Comparison of ENCODE assay signal across 8 mouse cellular contexts in genomic region chr11:101008206-101009045, GRCm38 (mm10). TPM values are rescaled to one million over a fixed set of nuclear protein-coding genes. Genes with fewer than 3 reads are reported as not detected.
A peak's percentile ranks its signal among the peaks of the same experiment; 100 is the strongest.
DNase-seq lines count a peak whose midpoint lies in the region; ATAC-seq and TF ChIP-seq lines count a peak whose summit lies in the region.

No protein-coding gene starts in this region.

- no peak for TF ChIP-seq CTCF in kidney, adult 2 months (conservative IDR thresholded peaks at IDR 0.05; ENCODE audit: insufficient read depth, insufficient read length, low read depth, low read length)
- no peak for TF ChIP-seq CTCF in forebrain, postnatal 0 days (IDR thresholded peaks at IDR 0.05; ENCODE audit: low read depth)

- peak overlapping the region; percentile 73 for H3K9ac ChIP-seq in forebrain, postnatal 0 days
- H3K9ac ChIP-seq in kidney, embryonic 16.5 days (replicated peaks; ENCODE audit: low read length): peak overlapping the region; percentile 88

- no peak for TF ChIP-seq POLR2A in kidney, adult 2 months (IDR thresholded peaks at IDR 0.05; ENCODE audit: low read depth, low read length)

- peaks cover 2% of the 10 kb centered on the region; the same call in 1 of the 2 replicates for H3K36me3 ChIP-seq in kidney, adult 2 months (ENCODE audit: control insufficient read depth, insufficient read depth, low read length)
- peaks cover 8% of the 10 kb centered on the region for H3K36me3 ChIP-seq in forebrain, postnatal 0 days (ENCODE audit: insufficient read depth)
- H3K36me3 ChIP-seq in kidney, embryonic 16.5 days (ENCODE audit: insufficient read depth, low read length): peaks cover 4% of the 10 kb centered on the region

- H3K27me3 ChIP-seq in kidney, adult 2 months (replicated peaks; ENCODE audit: control insufficient read depth, insufficient read depth, low read length): no peaks in the 10 kb centered on the region
- H3K27me3 ChIP-seq in forebrain, postnatal 0 days (ENCODE audit: insufficient read depth, low read length): no peaks in the 10 kb centered on the region
- 0 out of 2 replicates have a peak, but pooled peaks cover 3% of the 10 kb centered on the region for H3K27me3 ChIP-seq in kidney, embryonic 16.5 days (ENCODE audit: insufficient read depth, low read length)

- H3K4me2 ChIP-seq in forebrain, postnatal 0 days (ENCODE audit: low read depth): peak overlapping the region; percentile 63
- peak overlapping the region; percentile 75 for H3K4me2 ChIP-seq in kidney, embryonic 16.5 days (replicated peaks; ENCODE audit: low read depth, low read length)

- H3K27ac ChIP-seq in kidney, adult 2 months (ENCODE audit: insufficient read depth, low read depth, low read length): peak overlapping the region; percentile 80
- H3K27ac ChIP-seq in forebrain, postnatal 0 days (ENCODE audit: low read depth, low read length): peak overlapping the region; percentile 91
- peak overlapping the region; percentile 89 for H3K27ac ChIP-seq in kidney, embryonic 16.5 days (ENCODE audit: low read length)

- peak; percentile 75 for DNase-seq in kidney, adult 2 months
- DNase-seq in kidney, adult 18-20 months: no peak
- peak; percentile 17 for DNase-seq in MN1 (ENCODE audit: low spot score)
- peak; percentile 18 for DNase-seq in forebrain, postnatal 0 days
- peak; percentile 30 to 67 for DNase-seq in thymus, postnatal 10 days (ENCODE audit: low spot score in 2 of 2)
- DNase-seq in testis, postnatal 14 days (ENCODE audit: low spot score): no peak

- no peak overlapping the region for H3K4me3 ChIP-seq in kidney, adult 2 months (ENCODE audit: insufficient read depth, low read depth, low read length)
- H3K4me3 ChIP-seq in forebrain, postnatal 0 days (ENCODE audit: low read depth, low read length): peak overlapping the region; percentile 85
- H3K4me3 ChIP-seq in kidney, embryonic 16.5 days (ENCODE audit: low read length): peak overlapping the region; percentile 66

- no peaks in the 10 kb centered on the region for H3K9me3 ChIP-seq in forebrain, postnatal 0 days (ENCODE audit: low read length)
- H3K9me3 ChIP-seq in kidney, embryonic 16.5 days (ENCODE audit: low read length): no peaks in the 10 kb centered on the region

- no peak for ATAC-seq in forebrain, postnatal 0 days
- no peak for ATAC-seq in kidney, embryonic 16.5 days (ENCODE audit: low FRiP score, low TSS enrichment)
- peak; percentile 27 for ATAC-seq in megakaryocyte progenitor cell, adult 5-6 weeks (replicated peaks; ENCODE audit: poor library complexity)

- no peaks in the 10 kb centered on the region for H3K4me1 ChIP-seq in kidney, adult 2 months (ENCODE audit: control insufficient read depth, insufficient read depth, low read length)
- no peaks in the 10 kb centered on the region for H3K4me1 ChIP-seq in forebrain, postnatal 0 days (ENCODE audit: insufficient read depth)
- H3K4me1 ChIP-seq in kidney, embryonic 16.5 days (ENCODE audit: insufficient read depth, low read length): peaks cover 15% of the 10 kb centered on the region

- WGBS in kidney, adult 2 months: 41% methylated on average over 14 of the region's 14 CpGs
- 50% methylated on average over 14 of the region's 14 CpGs for WGBS in forebrain, postnatal 0 days
- WGBS in kidney, embryonic 16.5 days: 45% methylated on average over 14 of the region's 14 CpGs

RNA-seq across cellular contexts. Expression of gene Atp6v0a1, which starts 0.8 kb away (rescaled TPM):
- polyA plus RNA-seq in kidney, adult 2 months (2012; rRNA removed): 48.4 and 54.0 TPM in 2 replicates
- total RNA-seq in forebrain, postnatal 0 days (2014; rRNA removed): 132 and 179 TPM in 2 replicates
- polyA plus RNA-seq in forebrain, postnatal 0 days (2015; fragmentation: Nextera tagmentation; extraction: Ambion mirVana): 121 and 162 TPM in 2 replicates
- polyA plus RNA-seq in kidney, embryonic 16.5 days (2015; fragmentation: Nextera tagmentation; extraction: Ambion mirVana): 42.2 and 45.3 TPM in 2 replicates
- total RNA-seq in megakaryocyte progenitor cell, adult 5-6 weeks (2015): 21.4 and 35.3 TPM in 2 replicates
- 38.1 and 50.1 TPM in 2 replicates for total RNA-seq in megakaryocyte progenitor cell, adult 5-6 weeks (2017)

RNA-seq across cellular contexts. Expression of gene Cavin1, which starts 37.7 kb away (rescaled TPM):
- polyA plus RNA-seq in kidney, adult 2 months (2012; rRNA removed): 32.1 and 35.0 TPM in 2 replicates
- 14.8 and 22.7 TPM in 2 replicates for total RNA-seq in forebrain, postnatal 0 days (2014; rRNA removed)
- polyA plus RNA-seq in forebrain, postnatal 0 days (2015; fragmentation: Nextera tagmentation; extraction: Ambion mirVana): 36.7 and 38.3 TPM in 2 replicates
- polyA plus RNA-seq in kidney, embryonic 16.5 days (2015; fragmentation: Nextera tagmentation; extraction: Ambion mirVana): 140 and 161 TPM in 2 replicates
- total RNA-seq in megakaryocyte progenitor cell, adult 5-6 weeks (2015): 0.51 and 1.7 TPM in 2 replicates
- 1.4 and 2.5 TPM in 2 replicates for total RNA-seq in megakaryocyte progenitor cell, adult 5-6 weeks (2017)

Comparison
In these comparisons a context has a peak if more than half of its experiments do, and no peak if none do; other contexts are left out.
1. DNase-seq: peak in kidney, adult 2 months (single experiment), MN1 (single experiment), forebrain, postnatal 0 days (single experiment) and thymus, postnatal 10 days (2 of 2); none in kidney, adult 18-20 months (single experiment) and testis, postnatal 14 days (single experiment).
2. Peak in every context shown above with its lines, with median percentiles within 50 percentile points of each other: H3K27ac ChIP-seq.